Mouse (Mus musculus): ENCODE measurements around the gene Eif4ebp2.
"Not testable (repeated sequence)": the region's sequence is repeated elsewhere in the genome, so short reads cannot be mapped to it uniquely, and the experiment has no call there.

Gene Eif4ebp2

GRCm38 (mm10) chr10:61465009-61465408, 12.5 kb upstream of the Eif4ebp2 start:
- DNase-seq (ENCODE audit: low read depth) = peak; percentile 41

GRCm38 (mm10) chr10:61457182-61457581, 4.7 kb upstream of the Eif4ebp2 start:
- DNase-seq (ENCODE audit: low read depth) = no peak

GRCm38 (mm10) chr10:61453171-61453570, 710 bp upstream of the Eif4ebp2 start:
- not testable (repeated sequence) for DNase-seq (ENCODE audit: low read depth)

GRCm38 (mm10) chr10:61451931-61452617, 387 bp downstream of the Eif4ebp2 start:
- DNase-seq (ENCODE audit: low read depth) = peak; percentile 47

- peak; percentile 80 for DNase-seq (ENCODE audit: low read depth)
These were observed 964 bp downstream of the Eif4ebp2 start for GRCm38 (mm10) chr10:61451463-61451930.

GRCm38 (mm10) chr10:61448834-61449233, 3.6 kb downstream of the Eif4ebp2 start:
- no peak for DNase-seq (ENCODE audit: low read depth)

- DNase-seq (ENCODE audit: low read depth) = no peak
These were observed 4.7 kb downstream of the Eif4ebp2 start for GRCm38 (mm10) chr10:61447581-61448353.

GRCm38 (mm10) chr10:61445016-61445415, 7.4 kb downstream of the Eif4ebp2 start:
- DNase-seq (ENCODE audit: low read depth) = no peak

- no peak for DNase-seq (ENCODE audit: low read depth)
These were observed 8.6 kb downstream of the Eif4ebp2 start for GRCm38 (mm10) chr10:61443876-61444275.

- no peak for DNase-seq (ENCODE audit: low read depth)
These were observed 9.0 kb downstream of the Eif4ebp2 start for GRCm38 (mm10) chr10:61443456-61443855.

- no peak for DNase-seq (ENCODE audit: low read depth)
These were observed 12.2 kb downstream of the Eif4ebp2 start for GRCm38 (mm10) chr10:61440202-61440800.

GRCm38 (mm10) chr10:61431375-61431774, 21.1 kb downstream of the Eif4ebp2 start:
- DNase-seq (ENCODE audit: low read depth) = no peak

GRCm38 (mm10) chr10:61429043-61429442, 23.4 kb downstream of the Eif4ebp2 start:
- no peak for DNase-seq (ENCODE audit: low read depth)

- no peak for DNase-seq (ENCODE audit: low read depth)
These were observed 24.0 kb downstream of the Eif4ebp2 start for GRCm38 (mm10) chr10:61428416-61428815.

GRCm38 (mm10) chr10:61427951-61428350, 24.5 kb downstream of the Eif4ebp2 start:
- DNase-seq (ENCODE audit: low read depth) = peak; percentile 45

GRCm38 (mm10) chr10:61426251-61426757, 26.2 kb downstream of the Eif4ebp2 start:
- DNase-seq (ENCODE audit: low read depth) = no peak

GRCm38 (mm10) chr10:61425047-61425446, 27.4 kb downstream of the Eif4ebp2 start:
- DNase-seq (ENCODE audit: low read depth) = no peak

GRCm38 (mm10) chr10:61424500-61424899, 28.0 kb downstream of the Eif4ebp2 start:
- DNase-seq (ENCODE audit: low read depth) = peak; percentile 34

- DNase-seq (ENCODE audit: low read depth) = no peak
These were observed 29.2 kb downstream of the Eif4ebp2 start for GRCm38 (mm10) chr10:61423289-61423688.

- DNase-seq (ENCODE audit: low read depth) = no peak
These were observed 29.6 kb downstream of the Eif4ebp2 start for GRCm38 (mm10) chr10:61422861-61423260.

- no peak for DNase-seq (ENCODE audit: low read depth)
These were observed 32.5 kb downstream of the Eif4ebp2 start for GRCm38 (mm10) chr10:61420011-61420410.

- DNase-seq (ENCODE audit: low read depth) = no peak
These were observed 33.3 kb downstream of the Eif4ebp2 start for GRCm38 (mm10) chr10:61419146-61419545.
